In genomic region chr17:46394631-46395030, GRCm38 (mm10) we compare ENCODE assay signal across 25 mouse cellular contexts. TPM values are rescaled to one million over a fixed set of nuclear protein-coding genes. Genes with fewer than 3 reads are reported as not detected.
"Had no signal": no experiment of that assay in that cellular context is flagged by ENCODE, and none has a peak within 500 bp of the region (broad histone marks: within the 10 kb centered on the region; RNA-seq: fewer than 3 reads in every experiment).

No protein-coding gene starts in this region.

- H3K4me2 ChIP-seq: lung, embryonic 14.5 days; midbrain, embryonic 12.5 days; neural tube, embryonic 13.5 days; neural tube, embryonic 15.5 days had no signal

- H3K9ac ChIP-seq: lung, embryonic 14.5 days; midbrain, embryonic 12.5 days; neural tube, embryonic 13.5 days; neural tube, embryonic 15.5 days had no signal

- ATAC-seq: midbrain, embryonic 16.5 days had no signal

- H3K9me3 ChIP-seq: midbrain, embryonic 10.5 days; midbrain, embryonic 12.5 days; neural tube, embryonic 13.5 days; neural tube, embryonic 15.5 days had no signal

- H3K27me3 ChIP-seq: midbrain, embryonic 12.5 days; neural tube, embryonic 13.5 days; neural tube, embryonic 15.5 days had no signal

- H3K27ac ChIP-seq: midbrain, embryonic 10.5 days; midbrain, embryonic 12.5 days; neural tube, embryonic 13.5 days; neural tube, embryonic 15.5 days had no signal

- DNase-seq: lung, adult 18-20 months; lung, embryonic 14.5 days; lung, postnatal 10 days; lung, postnatal 4 days; midbrain, embryonic 14.5 days; retina, postnatal 1 day; right cerebral cortex, postnatal 25 days; right cerebral cortex, postnatal 4 days; spleen, adult 18-20 months; thymus, adult 18-20 months; thymus, postnatal 14 days; thymus, postnatal 36 days had no signal

- H3K4me3 ChIP-seq: midbrain, embryonic 10.5 days; midbrain, embryonic 12.5 days; myocyte; neural tube, embryonic 13.5 days; neural tube, embryonic 15.5 days had no signal

- H3K4me1 ChIP-seq: midbrain, embryonic 10.5 days; midbrain, embryonic 12.5 days; neural tube, embryonic 13.5 days; neural tube, embryonic 15.5 days had no signal

RNA-seq across cellular contexts. Expression of gene Crip3, which starts 34.1 kb away (rescaled TPM):
- total RNA-seq: megakaryocyte, adult 5-6 weeks; megakaryocyte-erythroid progenitor cell, adult 5-6 weeks had no signal
- polyA plus RNA-seq: lung, embryonic 14.5 days; myocyte; small intestine, adult 2 months had no signal

RNA-seq across cellular contexts. Expression of gene Slc22a7, which starts 43.6 kb away (rescaled TPM):
- total RNA-seq: megakaryocyte, adult 5-6 weeks; megakaryocyte-erythroid progenitor cell, adult 5-6 weeks had no signal
- polyA plus RNA-seq: lung, embryonic 14.5 days; lung, embryonic 16.5 days; midbrain, embryonic 10.5 days; midbrain, embryonic 12.5 days; midbrain, embryonic 14.5 days; midbrain, embryonic 16.5 days; myocyte; neural tube, embryonic 11.5 days; neural tube, embryonic 13.5 days; neural tube, embryonic 15.5 days; small intestine, adult 2 months; stomach, embryonic 14.5 days; stomach, embryonic 16.5 days had no signal
